26 mouse cellular contexts compared by ENCODE assay signal in genomic region chr9:77615868-77616267, GRCm38 (mm10). TPM values are rescaled to one million over a fixed set of nuclear protein-coding genes. Genes with fewer than 3 reads are reported as not detected.
DNase-seq lines count a peak whose midpoint lies in the region; ATAC-seq and TF ChIP-seq lines count a peak whose summit lies in the region.
"Had no signal": no experiment of that assay in that cellular context is flagged by ENCODE, and none has a peak within 500 bp of the region (broad histone marks: within the 10 kb centered on the region; RNA-seq: fewer than 3 reads in every experiment).

No protein-coding gene starts in this region.

- no peak for TF ChIP-seq EP300 in CH12.LX (IDR thresholded peaks at IDR 0.05; ENCODE audit: low read length)

- no peak for TF ChIP-seq POLR2A in CH12.LX (IDR thresholded peaks at IDR 0.05; ENCODE audit: low read depth, low read length)
- TF ChIP-seq POLR2A in limb, embryonic 14.5 days (IDR thresholded peaks at IDR 0.05; ENCODE audit: borderline replicate concordance, extremely low read depth, insufficient read depth, insufficient read length): no peak

- dilution Hi-C loops in CH12.LX (cut with MboI; ENCODE audit: extremely low pct_ligation_motif_present, extremely low pct_unique_long_range_greater_than_20kb, low sequenced_read_pairs): no loop called here

- in situ Hi-C loops in CH12.LX (cut with MboI; ENCODE audit: low pct_ligation_motif_present, low pct_unique_long_range_greater_than_20kb, low sequenced_read_pairs): no loop called here

- H3K27me3 ChIP-seq in heart, embryonic 10.5 days (ENCODE audit: insufficient read depth, poor library complexity, severe bottlenecking): no peaks in the 10 kb centered on the region
- H3K27me3 ChIP-seq in heart, embryonic 11.5 days (ENCODE audit: control insufficient read depth, insufficient read depth, low read length): no peaks in the 10 kb centered on the region
- no peaks in the 10 kb centered on the region for H3K27me3 ChIP-seq in heart, embryonic 16.5 days (ENCODE audit: control insufficient read depth, insufficient read depth, low read length)
- no peaks in the 10 kb centered on the region for H3K27me3 ChIP-seq in CH12.LX (replicated peaks)
- H3K27me3 ChIP-seq in limb, embryonic 14.5 days (ENCODE audit: control insufficient read depth, insufficient read depth, low read length): no peaks in the 10 kb centered on the region
- no peaks in the 10 kb centered on the region for H3K27me3 ChIP-seq in forebrain, embryonic 10.5 days (ENCODE audit: poor library complexity, severe bottlenecking)
- H3K27me3 ChIP-seq: embryonic facial prominence, embryonic 13.5 days; forebrain, embryonic 13.5 days; hindbrain, embryonic 12.5 days had no signal

- H3K27ac ChIP-seq in heart, embryonic 10.5 days: no peak overlapping the region
- H3K27ac ChIP-seq in heart, embryonic 11.5 days (ENCODE audit: low read depth, low read length): no peak overlapping the region
- H3K27ac ChIP-seq in heart, embryonic 16.5 days (ENCODE audit: low read length): peak overlapping the region; percentile 54
- no peak overlapping the region for H3K27ac ChIP-seq in CH12.LX (ENCODE audit: insufficient read depth, low read depth)
- no peak overlapping the region for H3K27ac ChIP-seq in limb, embryonic 14.5 days (replicated peaks; ENCODE audit: low read depth, low read length)
- no peak overlapping the region for H3K27ac ChIP-seq in forebrain, embryonic 10.5 days
- H3K27ac ChIP-seq: embryonic facial prominence, embryonic 13.5 days; forebrain, embryonic 13.5 days; hindbrain, embryonic 12.5 days had no signal

- DNase-seq in heart, embryonic 10.5 days (ENCODE audit: low spot score): peak; percentile 27
- no peak for DNase-seq in heart, postnatal 14 days
- DNase-seq in CH12.LX (ENCODE audit: extremely low read depth): no peak
- no peak for DNase-seq in limb, embryonic 14.5 days (ENCODE audit: low spot score)
- DNase-seq in layer of hippocampus, adult 18-20 months (ENCODE audit: low spot score in 2 of 2): no peak
- no peak for DNase-seq in forebrain, embryonic 10.5 days (ENCODE audit: extremely low spot score, low spot score)
- DNase-seq: adrenal gland, postnatal 14 days; B cell, adult 2 months; cerebellum, adult 11-12 months; cerebellum, adult 9-11 months; cerebellum, postnatal 36 days; forebrain, postnatal 0 days; gastrocnemius, postnatal 10 days; heart, postnatal 36 days; kidney, adult 8-10 months had no signal

- H3K4me2 ChIP-seq in heart, embryonic 11.5 days: no peak overlapping the region
- H3K4me2 ChIP-seq in heart, embryonic 16.5 days (ENCODE audit: low read depth, low read length): no peak overlapping the region
- no peak overlapping the region for H3K4me2 ChIP-seq in CH12.LX (ENCODE audit: insufficient read depth, low read depth, poor library complexity, severe bottlenecking)
- no peak overlapping the region for H3K4me2 ChIP-seq in limb, embryonic 14.5 days (replicated peaks; ENCODE audit: low read depth, low read length, severe bottlenecking)
- H3K4me2 ChIP-seq: embryonic facial prominence, embryonic 13.5 days; forebrain, embryonic 13.5 days; hindbrain, embryonic 12.5 days had no signal

- intact Hi-C loops in heart, postnatal 14 days (cut with DNase I): no loop called here

- H3K9ac ChIP-seq in heart, embryonic 11.5 days (ENCODE audit: low read depth, low read length): no peak overlapping the region
- H3K9ac ChIP-seq in heart, embryonic 16.5 days (ENCODE audit: low read length): no peak overlapping the region
- H3K9ac ChIP-seq in CH12.LX (ENCODE audit: insufficient read depth, low read depth): no peak overlapping the region
- no peak overlapping the region for H3K9ac ChIP-seq in limb, embryonic 14.5 days (ENCODE audit: low read depth, low read length, severe bottlenecking)
- H3K9ac ChIP-seq: embryonic facial prominence, embryonic 13.5 days; forebrain, embryonic 13.5 days; forebrain, postnatal 0 days; hindbrain, embryonic 12.5 days had no signal

- WGBS in heart, embryonic 10.5 days: 67% methylated on average over 4 of the region's 4 CpGs
- WGBS in heart, embryonic 11.5 days (ENCODE audit: insufficient replicate concordance): 66% methylated on average over 4 of the region's 4 CpGs
- 52% methylated on average over 4 of the region's 4 CpGs for WGBS in heart, embryonic 16.5 days
- WGBS in limb, embryonic 14.5 days: 65% methylated on average over 4 of the region's 4 CpGs
- WGBS in forebrain, embryonic 10.5 days: 74% methylated on average over 4 of the region's 4 CpGs

- H3K9me3 ChIP-seq in heart, embryonic 10.5 days: no peaks in the 10 kb centered on the region
- no peaks in the 10 kb centered on the region for H3K9me3 ChIP-seq in heart, embryonic 11.5 days (replicated peaks; ENCODE audit: control insufficient read depth, low read length)
- peaks cover 7% of the 10 kb centered on the region for H3K9me3 ChIP-seq in heart, embryonic 16.5 days (replicated peaks; ENCODE audit: control insufficient read depth, low read length)
- peaks cover 4% of the 10 kb centered on the region for H3K9me3 ChIP-seq in CH12.LX (replicated peaks; ENCODE audit: low read length)
- H3K9me3 ChIP-seq in limb, embryonic 14.5 days (ENCODE audit: control insufficient read depth, low read length): no peaks in the 10 kb centered on the region
- no peaks in the 10 kb centered on the region; the same call in 1 of the 2 replicates for H3K9me3 ChIP-seq in forebrain, embryonic 10.5 days
- H3K9me3 ChIP-seq: embryonic facial prominence, embryonic 13.5 days; forebrain, embryonic 13.5 days; hindbrain, embryonic 12.5 days had no signal

- H3K4me1 ChIP-seq in heart, embryonic 10.5 days: 0 out of 2 replicates have a peak, but pooled peaks cover 4% of the 10 kb centered on the region
- no peaks in the 10 kb centered on the region for H3K4me1 ChIP-seq in heart, embryonic 11.5 days (ENCODE audit: control insufficient read depth, insufficient read depth, low read length)
- peaks cover 15% of the 10 kb centered on the region for H3K4me1 ChIP-seq in heart, embryonic 16.5 days (ENCODE audit: control insufficient read depth, insufficient read depth, low read length)
- H3K4me1 ChIP-seq in CH12.LX (ENCODE audit: control insufficient read depth in 1 of 2, insufficient read depth in 2 of 2): peaks cover 3 to 20% of the 10 kb centered on the region in 2 experiments
- no peaks in the 10 kb centered on the region for H3K4me1 ChIP-seq in limb, embryonic 14.5 days (ENCODE audit: control insufficient read depth, insufficient read depth, low read length)
- H3K4me1 ChIP-seq in forebrain, embryonic 10.5 days: no peaks in the 10 kb centered on the region
- H3K4me1 ChIP-seq: embryonic facial prominence, embryonic 13.5 days; hindbrain, embryonic 12.5 days had no signal

- TF ChIP-seq CTCF in CH12.LX (conservative IDR thresholded peaks at IDR 0.05 in 1 of 2, IDR thresholded peaks at IDR 0.05 in 1 of 2; ENCODE audit: low read depth in 2 of 2, low read length in 2 of 2): no peak

- no peaks in the 10 kb centered on the region for H3K79me2 ChIP-seq in CH12.LX (replicated peaks; ENCODE audit: control insufficient read depth, extremely low read depth, insufficient read depth, poor library complexity, severe bottlenecking)

- no peak for TF ChIP-seq RAD21 in CH12.LX (IDR thresholded peaks at IDR 0.05; ENCODE audit: low read depth, low read length)

- H3K36me3 ChIP-seq in heart, embryonic 10.5 days: no peaks in the 10 kb centered on the region
- H3K36me3 ChIP-seq in heart, embryonic 11.5 days (ENCODE audit: control insufficient read depth, insufficient read depth, low read length): no peaks in the 10 kb centered on the region
- no peaks in the 10 kb centered on the region for H3K36me3 ChIP-seq in heart, embryonic 16.5 days (ENCODE audit: control insufficient read depth, insufficient read depth)
- H3K36me3 ChIP-seq in CH12.LX (replicated peaks in 1 of 2; ENCODE audit: control insufficient read depth in 1 of 2, insufficient read depth in 1 of 2, low read length in 1 of 2): no peaks in the 10 kb centered on the region
- H3K36me3 ChIP-seq in limb, embryonic 14.5 days (ENCODE audit: control insufficient read depth, insufficient read depth, low read length): no peaks in the 10 kb centered on the region
- H3K36me3 ChIP-seq in forebrain, embryonic 10.5 days (replicated peaks): no peaks in the 10 kb centered on the region
- H3K36me3 ChIP-seq: embryonic facial prominence, embryonic 13.5 days; hindbrain, embryonic 12.5 days had no signal

- no peak for ATAC-seq in heart, embryonic 11.5 days (replicated peaks; ENCODE audit: insufficient number of reproducible peaks, low FRiP score, low TSS enrichment)
- 0 out of 2 replicates have a peak, but pooled peaks have one; percentile 58 for ATAC-seq in heart, embryonic 16.5 days (replicated peaks; ENCODE audit: extremely low read depth, insufficient read depth, low FRiP score)
- ATAC-seq in limb, embryonic 14.5 days (ENCODE audit: low FRiP score, low read depth): peak; percentile 50; the same call in 1 of the 2 replicates
- ATAC-seq: activated CD4-positive, CD25-positive, alpha-beta regulatory T cell, adult 4 months; CD4-positive, CD25-positive, alpha-beta regulatory T cell, adult 4 months; forebrain, embryonic 13.5 days; forebrain, postnatal 0 days; hindbrain, embryonic 16.5 days; inflammation-experienced regulatory T-cells, adult 6 months; intestine, postnatal 0 days had no signal

- H3K4me3 ChIP-seq in heart, embryonic 10.5 days: no peak overlapping the region
- no peak overlapping the region for H3K4me3 ChIP-seq in heart, embryonic 11.5 days (ENCODE audit: low read depth, low read length)
- no peak overlapping the region for H3K4me3 ChIP-seq in heart, embryonic 16.5 days (ENCODE audit: low read length)
- no peak overlapping the region for H3K4me3 ChIP-seq in CH12.LX (replicated peaks in 1 of 3; ENCODE audit: low read depth in 2 of 3, low read length in 2 of 3, poor library complexity in 1 of 3)
- no peak overlapping the region for H3K4me3 ChIP-seq in limb, embryonic 14.5 days (replicated peaks; ENCODE audit: low read length)
- H3K4me3 ChIP-seq in forebrain, embryonic 10.5 days: no peak overlapping the region
- H3K4me3 ChIP-seq: embryonic facial prominence, embryonic 13.5 days; forebrain, embryonic 13.5 days; hindbrain, embryonic 12.5 days had no signal

TF ChIP-seq in CH12.LX, 34 proteins besides CTCF, POLR2A, EP300 and RAD21 (continues in another document):
- no peak for TF ChIP-seq JUN (IDR thresholded peaks at IDR 0.05; ENCODE audit: insufficient read depth, low read depth, low read length)

RNA-seq across cellular contexts. Expression of gene Klhl31, which starts 20.4 kb away (rescaled TPM):
- 35.8 and 68.3 TPM in 2 replicates for polyA plus RNA-seq in heart, embryonic 10.5 days (2016; fragmentation: Nextera tagmentation; extraction: Ambion mirVana)
- polyA plus RNA-seq in heart, embryonic 11.5 days (2014; fragmentation: Nextera tagmentation; extraction: Ambion mirVana): 50.5 and 64.4 TPM in 2 replicates
- polyA plus RNA-seq in heart, embryonic 16.5 days (2015; fragmentation: Nextera tagmentation; extraction: Ambion mirVana): 54.2 and 59.9 TPM in 2 replicates
- 100 to 1,000 TPM; 123 to 134 TPM for total RNA-seq in heart, postnatal 14 days (2021)
- not detected in 2 replicates for total RNA-seq in CH12.LX (2012; rRNA removed)
- not detected in 2 replicates for total RNA-seq in CH12.LX (2014; rRNA removed)
- polyA plus RNA-seq in CH12.LX (2012; ENCODE audit: insufficient read length, low read depth): not detected in 2 replicates
- 2.7 and 3.1 TPM in 2 replicates for polyA plus RNA-seq in limb, embryonic 14.5 days (2012; rRNA removed)
- polyA plus RNA-seq in limb, embryonic 14.5 days (2014; fragmentation: Nextera tagmentation; extraction: Ambion mirVana): 11.7 and 17.1 TPM in 2 replicates
- total RNA-seq in layer of hippocampus, adult 18-20 months (2021): not detected
- 0.20 and 0.22 TPM in 2 replicates for polyA plus RNA-seq in forebrain, embryonic 10.5 days (2016; fragmentation: Nextera tagmentation; extraction: Ambion mirVana)
- total RNA-seq: MEL had no signal
- polyA plus RNA-seq: activated CD4-positive, CD25-positive, alpha-beta regulatory T cell, adult 4 months; CD4-positive, CD25-positive, alpha-beta regulatory T cell, adult 4 months; intestine, postnatal 0 days had no signal
